Mouse (Mus musculus) liver, adult 2 months (tissue): ENCODE measurements around the gene Ppp1r12a. TPM values are rescaled to one million over a fixed set of nuclear protein-coding genes. Genes with fewer than 3 reads are reported as not detected.
A peak's percentile ranks its signal among the peaks of the same experiment; 100 is the strongest.

ENCODE experiments used
- DNase-seq: peaks from one replicate; pipeline ENCODE4 v3.0.0-alpha.2; 2011; ENCODE audit warnings: low read depth, low spot score; ENCODE audit errors: extremely low read depth
- H3K27ac ChIP-seq: fragments of 200-500 bp; replicated peaks from 2 replicates; pipeline ENCODE4 v1.5.1; 2012; ENCODE audit warnings: low read depth, mild to moderate bottlenecking, control low read depth, inconsistent platforms, low read length; ENCODE audit not compliant: insufficient read depth
- H3K27me3 ChIP-seq: fragments of 200-500 bp; 2 replicates; pipeline ENCODE4 v1.6.1; 2012; ENCODE audit warnings: mild to moderate bottlenecking, moderate library complexity, low read length, inconsistent platforms; ENCODE audit not compliant: control insufficient read depth, insufficient read depth
- H3K36me3 ChIP-seq: fragments of 200-500 bp; 2 replicates; pipeline ENCODE4 v1.6.1; 2012; ENCODE audit warnings: low read length, inconsistent platforms; ENCODE audit not compliant: control insufficient read depth, insufficient read depth
- H3K4me1 ChIP-seq: fragments of 200-500 bp; 2 replicates; pipeline ENCODE4 v1.6.1; 2011; ENCODE audit warnings: low read length; ENCODE audit not compliant: control insufficient read depth, insufficient read depth
- H3K4me3 ChIP-seq: fragments of 200-500 bp; 2 replicates; pipeline ENCODE4 v1.5.1; 2011; ENCODE audit warnings: low read depth, mild to moderate bottlenecking, control low read depth, low read length, moderate library complexity; ENCODE audit not compliant: insufficient read depth
- H3K79me2 ChIP-seq: fragments of 200-500 bp; 2 replicates; pipeline ENCODE4 v1.6.1; 2012; ENCODE audit warnings: inconsistent platforms, mild to moderate bottlenecking, low read length, moderate library complexity; ENCODE audit not compliant: control insufficient read depth, insufficient read depth
- H3K9ac ChIP-seq: fragments of 200-500 bp; 2 replicates; pipeline ENCODE4 v1.6.1; 2012; ENCODE audit warnings: low read depth, mild to moderate bottlenecking, control low read depth, inconsistent platforms, low read length
- CTCF ChIP-seq: fragments of 200-500 bp; IDR thresholded peaks from 2 replicates; pipeline ENCODE4 v1.5.1; 2011; ENCODE audit warnings: low read depth, low read length, control low read depth
- POLR2A ChIP-seq: fragments of 200-500 bp; IDR thresholded peaks from 2 replicates; pipeline ENCODE4 v1.6.1; 2011; ENCODE audit warnings: low read length, control low read depth; ENCODE audit not compliant: insufficient read depth; ENCODE audit errors: extremely low read depth
- WGBS: fragments of 180-500 bp; shearing (Covaris S2); methylation state at CpG from one replicate; pipeline ENCODE4 v1.1.7; 2018; 5-methylcytosine and 5-hydroxymethylcytosine counted together
- polyA plus RNA-seq: library from polyadenylated mRNA; depleted of rRNA; stranded (reverse); fragments of >200 nt; gene quantifications from 2 replicates; pipeline ENCODE4 v1.2.3, GENCODE M21; 2012
- total RNA-seq: library from RNA; depleted of rRNA; stranded (reverse); fragments of >200 nt; gene quantifications from 2 replicates; pipeline ENCODE4 v1.2.3, GENCODE M21; 2014

Ppp1r12a gene
- total and polyA plus RNA-seq, 2 experiments, result 5.5 to 38.5 TPM

DNA sequence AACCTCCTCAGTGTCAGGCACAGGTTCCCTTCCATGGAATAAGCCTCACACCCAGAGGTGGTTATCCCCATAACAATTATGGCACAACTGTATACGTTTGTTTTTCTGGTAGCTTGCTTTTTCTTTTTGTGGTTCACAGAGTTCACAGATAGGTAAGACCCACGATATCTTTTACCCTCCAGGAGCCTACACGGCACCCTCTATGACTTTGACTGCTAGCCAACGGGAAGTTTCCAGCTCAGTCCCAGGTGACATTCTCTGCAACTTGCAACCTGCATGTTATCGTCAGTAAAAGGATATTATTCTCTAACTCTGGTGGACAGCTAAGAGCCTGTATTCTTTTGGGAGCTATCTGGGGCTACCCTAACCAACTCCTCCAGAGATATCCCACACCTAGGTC lies 148.2 kb downstream of the Ppp1r12a start:
- H3K27me3 ChIP-seq, result no peaks in the 10 kb centered on the region
- no peak overlapping the region for H3K9ac ChIP-seq
- WGBS, result 93% methylated on average over 5 of the region's 5 CpGs
- peaks cover 3% of the 10 kb centered on the region for H3K4me1 ChIP-seq
- no peak for DNase-seq
- H3K79me2 ChIP-seq, result no peaks in the 10 kb centered on the region
- no peak overlapping the region for H3K27ac ChIP-seq
- H3K4me3 ChIP-seq, result no peak overlapping the region
- TF ChIP-seq CTCF (no peak), POLR2A (no peak)
- H3K36me3 ChIP-seq, result no peaks in the 10 kb centered on the region

DNA sequence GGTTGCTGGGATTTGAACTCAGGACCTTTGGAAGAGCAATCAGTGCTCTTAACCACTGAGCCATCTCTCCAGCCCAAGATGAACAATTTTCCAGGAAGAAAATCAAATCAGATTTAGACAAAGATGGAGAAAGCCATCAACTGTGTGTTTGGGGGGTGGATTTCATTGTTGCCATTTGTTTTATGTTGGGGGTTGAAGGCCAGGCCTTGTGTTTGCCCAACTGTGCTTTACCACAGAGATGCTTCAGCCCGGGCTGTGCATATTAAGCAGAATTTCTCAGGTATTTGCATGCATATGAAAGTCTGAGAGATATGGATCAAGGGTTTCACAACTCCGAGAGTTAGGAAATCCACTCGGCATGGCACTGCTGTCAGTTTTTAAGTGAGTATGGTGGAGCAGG lies 149.4 kb downstream of the Ppp1r12a start:
- Histone ChIP-seq H3K4me1 (peaks cover 3% of the 10 kb centered on the region), H3K36me3 (no peaks in the 10 kb centered on the region), H3K79me2 (no peaks in the 10 kb centered on the region), H3K9ac (no peak overlapping the region), H3K4me3 (no peak overlapping the region), H3K27ac (no peak overlapping the region), H3K27me3 (no peaks in the 10 kb centered on the region)
- no peak for DNase-seq
- TF ChIP-seq POLR2A (no peak), CTCF (no peak)
- 62% methylated on average over 3 of the region's 3 CpGs for WGBS

DNA sequence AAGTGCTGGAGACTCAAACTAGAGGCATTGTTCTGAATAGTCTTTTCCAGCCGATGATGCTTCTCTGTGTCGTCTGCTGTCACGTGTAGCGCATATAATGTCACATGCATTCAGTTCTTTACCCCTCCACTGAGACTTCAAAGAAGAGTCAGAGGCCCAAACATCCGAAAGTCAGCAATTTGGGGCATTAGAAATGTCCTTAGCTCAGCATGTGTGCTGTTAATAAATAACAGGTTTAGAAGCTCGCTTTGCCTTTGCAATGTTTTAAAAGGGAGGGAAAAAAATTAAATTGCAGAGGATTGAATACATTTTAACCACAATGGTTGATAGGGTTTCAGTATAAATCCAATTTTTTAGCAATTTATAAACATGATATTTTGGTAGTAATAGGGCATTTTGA lies 151.9 kb downstream of the Ppp1r12a start:
- DNase-seq, result peak; percentile 53
- H3K27ac ChIP-seq, result no peak overlapping the region

DNA sequence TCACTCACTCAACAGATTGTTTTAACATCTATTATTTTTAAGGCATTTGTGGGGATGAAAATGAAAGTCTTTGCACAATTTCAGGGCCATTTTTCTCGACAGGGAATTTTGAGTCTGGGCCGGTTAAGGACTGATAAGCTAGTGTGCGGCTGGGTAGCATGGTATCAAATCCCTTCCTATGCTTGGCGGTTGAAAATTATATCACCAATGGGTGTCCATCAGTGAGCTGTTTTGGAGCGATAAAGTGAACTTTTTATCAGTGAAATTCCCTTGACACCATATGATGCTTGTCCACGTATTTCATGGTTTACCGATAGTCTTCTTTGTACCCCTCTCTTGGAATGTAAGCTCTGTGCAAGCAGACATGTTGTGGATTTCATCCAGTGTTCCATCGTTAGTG lies 152.4 kb downstream of the Ppp1r12a start:
- H3K27me3 ChIP-seq, result no peaks in the 10 kb centered on the region
- 85% methylated on average over 8 of the region's 8 CpGs for WGBS

More for the DNA sequence above, 151.9 kb downstream of the Ppp1r12a start:
- WGBS, result 40% methylated on average over 6 of the region's 6 CpGs
- Histone ChIP-seq H3K9ac (no peak overlapping the region), H3K4me1 (peaks cover 3% of the 10 kb centered on the region), H3K79me2 (no peaks in the 10 kb centered on the region), H3K36me3 (no peaks in the 10 kb centered on the region), H3K4me3 (no peak overlapping the region), H3K27me3 (no peaks in the 10 kb centered on the region)
- TF ChIP-seq CTCF (no peak), POLR2A (no peak)

DNA sequence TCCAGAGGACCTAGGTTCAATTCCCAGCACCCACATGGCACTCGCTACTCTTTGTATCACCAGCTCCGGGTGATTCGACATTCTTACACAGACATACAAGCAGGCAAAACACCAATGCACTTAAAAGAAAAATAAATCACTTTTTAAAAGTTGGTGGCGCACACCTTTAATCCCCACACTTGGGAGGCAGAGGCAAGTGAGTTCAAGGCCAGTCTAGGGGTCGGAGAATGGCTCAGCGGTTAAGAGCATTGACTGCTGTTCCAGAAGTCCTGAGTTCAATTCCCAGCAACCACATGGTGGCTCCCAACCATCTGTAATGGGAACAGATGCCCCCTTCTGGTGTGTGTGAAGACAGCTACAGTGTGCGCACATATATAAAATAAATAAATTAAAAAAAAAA lies 153.2 kb downstream of the Ppp1r12a start:
- Histone ChIP-seq H3K79me2 (no peaks in the 10 kb centered on the region), H3K4me3 (no peak overlapping the region), H3K4me1 (peaks cover 3% of the 10 kb centered on the region), H3K9ac (no peak overlapping the region), H3K27me3 (no peaks in the 10 kb centered on the region), H3K36me3 (no peaks in the 10 kb centered on the region), H3K27ac (no peak overlapping the region)
- 97% methylated on average over 7 of the region's 7 CpGs for WGBS
- TF ChIP-seq POLR2A (no peak), CTCF (no peak)
- no peak for DNase-seq

More for the DNA sequence above, 152.4 kb downstream of the Ppp1r12a start:
- TF ChIP-seq CTCF (no peak), POLR2A (no peak)
- DNase-seq, result no peak
- no peak overlapping the region for H3K9ac ChIP-seq
- no peaks in the 10 kb centered on the region for H3K36me3 ChIP-seq
- no peak overlapping the region for H3K27ac ChIP-seq
- H3K4me3 ChIP-seq, result no peak overlapping the region
- H3K4me1 ChIP-seq, result peaks cover 3% of the 10 kb centered on the region
- H3K79me2 ChIP-seq, result no peaks in the 10 kb centered on the region

DNA sequence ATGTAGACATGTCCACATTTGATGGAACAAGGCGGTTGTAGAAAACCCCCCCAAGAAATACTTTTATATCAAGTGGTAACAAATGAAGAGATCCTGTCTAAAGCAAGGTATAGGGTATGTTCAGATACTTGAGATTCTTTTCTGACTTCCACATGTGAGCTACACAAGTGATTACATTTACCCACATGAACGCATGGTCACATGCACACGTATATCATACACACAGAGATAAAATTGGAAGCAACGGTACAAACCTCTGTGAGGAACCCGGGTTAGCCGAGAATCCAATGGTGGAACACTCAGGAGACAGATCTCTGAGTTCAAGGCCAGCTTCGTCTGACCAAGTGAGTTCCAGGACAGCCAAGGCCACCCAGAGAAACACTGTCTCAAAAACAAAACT lies 166.4 kb downstream of the Ppp1r12a start:
- no peak overlapping the region for H3K4me3 ChIP-seq
- H3K4me1 ChIP-seq, result no peaks in the 10 kb centered on the region
- no peaks in the 10 kb centered on the region for H3K36me3 ChIP-seq
- H3K27ac ChIP-seq, result no peak overlapping the region
- H3K79me2 ChIP-seq, result no peaks in the 10 kb centered on the region
- TF ChIP-seq POLR2A, result no peak
- TF ChIP-seq CTCF, result no peak
- no peak for DNase-seq
- H3K27me3 ChIP-seq, result no peaks in the 10 kb centered on the region; the same call in 1 of the 2 replicates
- H3K9ac ChIP-seq, result no peak overlapping the region
- 86% methylated on average over 7 of the region's 7 CpGs for WGBS
